Mouse (Mus musculus): ENCODE measurements around the gene Acin1. TPM values are rescaled to one million over a fixed set of nuclear protein-coding genes. Genes with fewer than 3 reads are reported as not detected.

The Acin1 gene
- polyA plus RNA-seq, 1 experiment from 2014 or later = 118 TPM

- ATAC-seq (ENCODE audit: insufficient read depth, low FRiP score, low TSS enrichment) (no peak), DNase-seq (ENCODE audit: low spot score) (no peak)
- H3K4me1 ChIP-seq (ENCODE audit: control insufficient read depth, insufficient read depth, low read length) = peaks cover 10% of the 10 kb centered on the region
- peaks cover 7% of the 10 kb centered on the region; the same call in 1 of the 2 replicates for H3K36me3 ChIP-seq (ENCODE audit: control insufficient read depth, insufficient read depth, low read length)
- H3K27ac ChIP-seq (ENCODE audit: low read depth, low read length) = no peak overlapping the region
- peak overlapping the region; percentile 54 for H3K4me2 ChIP-seq (ENCODE audit: low read depth)
- no peaks in the 10 kb centered on the region for H3K27me3 ChIP-seq (ENCODE audit: control insufficient read depth, insufficient read depth, low read length)
- H3K4me3 ChIP-seq (ENCODE audit: low read depth, low read length) = peak overlapping the region; percentile 84
- H3K9ac ChIP-seq (ENCODE audit: low read length) = peak overlapping the region; percentile 95
- no peaks in the 10 kb centered on the region for H3K9me3 ChIP-seq (ENCODE audit: control insufficient read depth, low read length)
- 17% methylated on average over 8 of the region's 8 CpGs for WGBS
Measured at GRCm38 (mm10) chr14:54685471-54685870, 1.3 kb downstream of the Acin1 start.

GRCm38 (mm10) chr14:54682396-54682795, 4.3 kb downstream of the Acin1 start:
- WGBS = 99% methylated on average over 3 of the region's 3 CpGs
- H3K4me2 ChIP-seq (ENCODE audit: low read depth) = no peak overlapping the region
- no peak overlapping the region for H3K9ac ChIP-seq (ENCODE audit: low read length)

GRCm38 (mm10) chr14:54678657-54679304, 8.0 kb downstream of the Acin1 start:
- no peak for ATAC-seq (ENCODE audit: insufficient read depth, low FRiP score, low TSS enrichment)
- Histone ChIP-seq H3K27ac (ENCODE audit: low read depth, low read length) (no peak overlapping the region), H3K27me3 (ENCODE audit: control insufficient read depth, insufficient read depth, low read length) (no peaks in the 10 kb centered on the region), H3K4me2 (ENCODE audit: low read depth) (no peak overlapping the region), H3K36me3 (ENCODE audit: control insufficient read depth, insufficient read depth, low read length) (peaks cover 13% of the 10 kb centered on the region), H3K4me3 (ENCODE audit: low read depth, low read length) (no peak overlapping the region), H3K9me3 (ENCODE audit: control insufficient read depth, low read length) (no peaks in the 10 kb centered on the region), H3K4me1 (ENCODE audit: control insufficient read depth, insufficient read depth, low read length) (no peaks in the 10 kb centered on the region), H3K9ac (ENCODE audit: low read length) (no peak overlapping the region)
- WGBS = 89% methylated on average over 16 of the region's 16 CpGs
- DNase-seq (ENCODE audit: low spot score) = no peak

More at GRCm38 (mm10) chr14:54682396-54682795, 4.3 kb downstream of the Acin1 start:
- DNase-seq (ENCODE audit: low spot score) (no peak), ATAC-seq (ENCODE audit: insufficient read depth, low FRiP score, low TSS enrichment) (no peak)
- Histone ChIP-seq H3K4me1 (ENCODE audit: control insufficient read depth, insufficient read depth, low read length) (peaks cover 10% of the 10 kb centered on the region), H3K9me3 (ENCODE audit: control insufficient read depth, low read length) (no peaks in the 10 kb centered on the region), H3K36me3 (ENCODE audit: control insufficient read depth, insufficient read depth, low read length) (peaks cover 6% of the 10 kb centered on the region; the same call in 1 of the 2 replicates), H3K27me3 (ENCODE audit: control insufficient read depth, insufficient read depth, low read length) (no peaks in the 10 kb centered on the region), H3K27ac (ENCODE audit: low read depth, low read length) (no peak overlapping the region), H3K4me3 (ENCODE audit: low read depth, low read length) (no peak overlapping the region)

- no peaks in the 10 kb centered on the region for H3K4me1 ChIP-seq (ENCODE audit: control insufficient read depth, insufficient read depth, low read length)
- H3K9ac ChIP-seq (ENCODE audit: low read length) = no peak overlapping the region
- peaks cover 14% of the 10 kb centered on the region for H3K36me3 ChIP-seq (ENCODE audit: control insufficient read depth, insufficient read depth, low read length)
- no peak for ATAC-seq (ENCODE audit: insufficient read depth, low FRiP score, low TSS enrichment)
- WGBS = 91% methylated on average over 5 of the region's 5 CpGs
- no peaks in the 10 kb centered on the region for H3K27me3 ChIP-seq (ENCODE audit: control insufficient read depth, insufficient read depth, low read length)
- no peak overlapping the region for H3K27ac ChIP-seq (ENCODE audit: low read depth, low read length)
- no peaks in the 10 kb centered on the region for H3K9me3 ChIP-seq (ENCODE audit: control insufficient read depth, low read length)
- no peak overlapping the region for H3K4me2 ChIP-seq (ENCODE audit: low read depth)
- DNase-seq (ENCODE audit: low spot score) = no peak
- no peak overlapping the region for H3K4me3 ChIP-seq (ENCODE audit: low read depth, low read length)
Measured at GRCm38 (mm10) chr14:54676290-54676689, 10.4 kb downstream of the Acin1 start.

- no peaks in the 10 kb centered on the region for H3K9me3 ChIP-seq (ENCODE audit: control insufficient read depth, low read length)
- H3K4me1 ChIP-seq (ENCODE audit: control insufficient read depth, insufficient read depth, low read length) = no peaks in the 10 kb centered on the region
- H3K4me3 ChIP-seq (ENCODE audit: low read depth, low read length) = no peak overlapping the region
- peaks cover 14% of the 10 kb centered on the region for H3K36me3 ChIP-seq (ENCODE audit: control insufficient read depth, insufficient read depth, low read length)
- no peak for DNase-seq (ENCODE audit: low spot score)
- H3K27me3 ChIP-seq (ENCODE audit: control insufficient read depth, insufficient read depth, low read length) = no peaks in the 10 kb centered on the region
- no peak overlapping the region for H3K4me2 ChIP-seq (ENCODE audit: low read depth)
- no peak overlapping the region for H3K9ac ChIP-seq (ENCODE audit: low read length)
- ATAC-seq (ENCODE audit: insufficient read depth, low FRiP score, low TSS enrichment) = no peak
- WGBS = 90% methylated on average over 2 of the region's 2 CpGs
- H3K27ac ChIP-seq (ENCODE audit: low read depth, low read length) = no peak overlapping the region
Measured at GRCm38 (mm10) chr14:54674317-54674716, 12.4 kb downstream of the Acin1 start.

GRCm38 (mm10) chr14:54669381-54669780, 17.4 kb downstream of the Acin1 start:
- H3K4me3 ChIP-seq (ENCODE audit: low read depth, low read length) = no peak overlapping the region
- no peaks in the 10 kb centered on the region for H3K27me3 ChIP-seq (ENCODE audit: control insufficient read depth, insufficient read depth, low read length)
- no peak for ATAC-seq (ENCODE audit: insufficient read depth, low FRiP score, low TSS enrichment)
- WGBS = 75% methylated on average over 4 of the region's 4 CpGs
- no peak overlapping the region for H3K9ac ChIP-seq (ENCODE audit: low read length)
- H3K36me3 ChIP-seq (ENCODE audit: control insufficient read depth, insufficient read depth, low read length) = peaks cover 27% of the 10 kb centered on the region
- peak; percentile 46 for DNase-seq (ENCODE audit: low spot score)
- H3K9me3 ChIP-seq (ENCODE audit: control insufficient read depth, low read length) = no peaks in the 10 kb centered on the region
- no peaks in the 10 kb centered on the region for H3K4me1 ChIP-seq (ENCODE audit: control insufficient read depth, insufficient read depth, low read length)
- H3K4me2 ChIP-seq (ENCODE audit: low read depth) = no peak overlapping the region
- no peak overlapping the region for H3K27ac ChIP-seq (ENCODE audit: low read depth, low read length)

- Histone ChIP-seq H3K36me3 (ENCODE audit: control insufficient read depth, insufficient read depth, low read length) (peaks cover 37% of the 10 kb centered on the region), H3K4me1 (ENCODE audit: control insufficient read depth, insufficient read depth, low read length) (no peaks in the 10 kb centered on the region), H3K27ac (ENCODE audit: low read depth, low read length) (no peak overlapping the region), H3K27me3 (ENCODE audit: control insufficient read depth, insufficient read depth, low read length) (no peaks in the 10 kb centered on the region), H3K9ac (ENCODE audit: low read length) (no peak overlapping the region), H3K4me2 (ENCODE audit: low read depth) (no peak overlapping the region), H3K9me3 (ENCODE audit: control insufficient read depth, low read length) (no peaks in the 10 kb centered on the region), H3K4me3 (ENCODE audit: low read depth, low read length) (no peak overlapping the region)
- DNase-seq (ENCODE audit: low spot score) = no peak
- ATAC-seq (ENCODE audit: insufficient read depth, low FRiP score, low TSS enrichment) = no peak
- WGBS = 91% methylated on average over 10 of the region's 10 CpGs
Measured at GRCm38 (mm10) chr14:54664477-54665222, 22.1 kb downstream of the Acin1 start.

GRCm38 (mm10) chr14:54660009-54660408, 26.7 kb downstream of the Acin1 start:
- no peak overlapping the region for H3K4me3 ChIP-seq (ENCODE audit: low read depth, low read length)
- H3K9me3 ChIP-seq (ENCODE audit: control insufficient read depth, low read length) = no peaks in the 10 kb centered on the region
- peaks cover 29% of the 10 kb centered on the region for H3K36me3 ChIP-seq (ENCODE audit: control insufficient read depth, insufficient read depth, low read length)
- DNase-seq (ENCODE audit: low spot score) (no peak), ATAC-seq (ENCODE audit: insufficient read depth, low FRiP score, low TSS enrichment) (no peak)
- H3K4me2 ChIP-seq (ENCODE audit: low read depth) = no peak overlapping the region
- H3K4me1 ChIP-seq (ENCODE audit: control insufficient read depth, insufficient read depth, low read length) = no peaks in the 10 kb centered on the region
- H3K27me3 ChIP-seq (ENCODE audit: control insufficient read depth, insufficient read depth, low read length) = no peaks in the 10 kb centered on the region
- no peak overlapping the region for H3K27ac ChIP-seq (ENCODE audit: low read depth, low read length)
- whole genome bisulfite sequencing = 88% methylated on average over 2 of the region's 2 CpGs
- H3K9ac ChIP-seq (ENCODE audit: low read length) = no peak overlapping the region

GRCm38 (mm10) chr14:54653496-54653895, 33.2 kb downstream of the Acin1 start:
- WGBS = under 1% methylated on average over 12 of the region's 12 CpGs
- peak; percentile 79 for ATAC-seq (ENCODE audit: insufficient read depth, low FRiP score, low TSS enrichment)
- peak; percentile 87 for DNase-seq (ENCODE audit: low spot score)
- Histone ChIP-seq H3K4me2 (ENCODE audit: low read depth) (peak overlapping the region; percentile 69), H3K27me3 (ENCODE audit: control insufficient read depth, insufficient read depth, low read length) (no peaks in the 10 kb centered on the region), H3K36me3 (ENCODE audit: control insufficient read depth, insufficient read depth, low read length) (peaks cover 25% of the 10 kb centered on the region), H3K9me3 (ENCODE audit: control insufficient read depth, low read length) (no peaks in the 10 kb centered on the region), H3K4me1 (ENCODE audit: control insufficient read depth, insufficient read depth, low read length) (peaks cover 9% of the 10 kb centered on the region; the same call in 1 of the 2 replicates), H3K9ac (ENCODE audit: low read length) (peak overlapping the region; percentile 70), H3K27ac (ENCODE audit: low read depth, low read length) (no peak overlapping the region; the same call in 1 of the 2 replicates), H3K4me3 (ENCODE audit: low read depth, low read length) (peak overlapping the region; percentile 58)

Measured in neural tube, embryonic 11.5 days (tissue).